Mouse (Mus musculus) bone marrow, adult 2 months (tissue): ENCODE data around the gene Bmi1. TPM values are rescaled to one million over a fixed set of nuclear protein-coding genes. Genes with fewer than 3 reads are reported as not detected.

Experiments used
- H3K27ac ChIP-seq: fragments of 200-500 bp; 2 replicates; pipeline ENCODE4 v1.5.1; 2012; ENCODE audit warnings: low read depth, mild to moderate bottlenecking, control low read depth, inconsistent platforms, low read length; ENCODE audit not compliant: control insufficient read depth, poor library complexity, insufficient read depth
- H3K4me1 ChIP-seq: fragments of 200-500 bp; 2 replicates; pipeline ENCODE4 v1.6.1; 2011; ENCODE audit warnings: low read length; ENCODE audit not compliant: control insufficient read depth, insufficient read depth
- H3K4me3 ChIP-seq: fragments of 200-500 bp; replicated peaks from 2 replicates; pipeline ENCODE3; 2011; ENCODE audit warnings: mild to moderate bottlenecking, low read depth, low read length, control low read depth; ENCODE audit not compliant: control insufficient read depth
- CTCF ChIP-seq: fragments of 200-500 bp; IDR thresholded peaks from 2 replicates; pipeline ENCODE4 v1.5.1; 2011; ENCODE audit warnings: low read length, control low read depth; ENCODE audit not compliant: control insufficient read depth, insufficient read depth
- POLR2A ChIP-seq: fragments of 200-500 bp; IDR thresholded peaks from 2 replicates; pipeline ENCODE4 v1.6.1; 2011; ENCODE audit warnings: low read depth, mild to moderate bottlenecking, control low read depth, low read length, borderline replicate concordance; ENCODE audit not compliant: control insufficient read depth
- WGBS: fragments of 180-500 bp; shearing (Covaris S2); methylation state at CpG from one replicate; pipeline ENCODE4 v1.1.7; 2018; 5-methylcytosine and 5-hydroxymethylcytosine counted together
- polyA plus RNA-seq: library from polyadenylated mRNA; stranded (reverse); fragments of >200 nt; gene quantifications from 2 replicates; pipeline ENCODE4 v1.2.4, GENCODE M21; 2011; ENCODE audit warnings: low replicate concordance; ENCODE audit not compliant: missing spikeins, insufficient read depth, insufficient read length

Bmi1 gene
- polyA plus RNA-seq, 1 experiment = 9.8 TPM

DNA sequence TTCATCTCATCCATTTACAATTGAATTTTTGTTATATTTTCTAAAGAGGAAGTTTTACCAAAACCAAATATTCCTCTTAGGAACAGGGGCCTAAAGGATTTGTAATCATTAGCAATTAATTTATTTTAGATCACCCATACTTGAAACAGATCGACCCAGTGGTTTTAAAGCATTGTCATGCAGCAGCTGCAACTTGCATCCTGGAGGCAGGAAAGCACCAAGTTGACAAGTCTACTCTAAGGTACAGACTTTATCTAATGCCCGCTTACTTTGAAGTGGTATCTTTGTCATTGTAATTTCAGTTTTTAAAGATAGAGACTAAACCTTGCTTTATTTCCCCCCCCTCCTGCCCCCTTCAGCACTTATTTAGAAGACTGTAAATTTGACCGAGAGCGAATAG lies 3.1 kb upstream of the Bmi1 start:
- 68% methylated on average over 4 of the region's 4 CpGs for WGBS
- Histone ChIP-seq H3K4me1 (no peaks in the 10 kb centered on the region; the same call in 1 of the 2 replicates), H3K4me3 (no peak overlapping the region), H3K27ac (no peak overlapping the region)
- TF ChIP-seq CTCF (no peak), POLR2A (no peak)

DNA sequence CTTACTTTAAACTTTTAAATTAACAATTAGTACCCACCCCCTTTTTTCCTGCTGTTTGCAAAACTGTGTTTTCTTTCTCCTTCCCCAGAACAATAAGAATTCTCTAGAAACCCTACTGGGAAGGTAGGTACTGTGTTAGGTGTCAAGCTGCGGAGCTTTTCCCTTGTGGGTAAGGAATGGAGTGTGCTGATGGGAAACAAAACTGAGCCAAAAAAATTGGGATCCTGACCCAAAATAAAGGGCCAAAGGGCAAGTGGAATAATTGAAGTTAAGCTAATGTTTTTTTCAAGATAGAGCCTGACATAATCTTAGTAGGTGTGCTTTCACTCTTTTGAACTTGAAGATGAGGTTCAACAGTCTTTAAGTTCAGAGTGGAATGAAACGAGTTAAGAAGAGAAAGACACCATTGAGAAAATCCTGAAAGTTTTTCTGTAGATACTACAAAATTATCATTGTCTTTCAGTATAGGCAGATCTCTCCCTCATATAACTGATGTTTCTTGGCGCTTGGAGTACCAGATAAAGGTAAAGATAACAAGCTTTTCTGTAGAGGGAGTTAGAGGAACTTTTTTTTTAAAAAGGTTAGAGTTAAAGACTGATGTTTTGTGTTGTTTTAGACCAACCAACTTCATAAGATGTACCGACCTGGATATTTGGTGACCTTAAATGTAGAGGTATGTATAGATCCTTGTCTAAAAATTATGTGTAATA lies 2.5 kb upstream of the Bmi1 start:
- TF ChIP-seq CTCF (no peak), POLR2A (no peak)
- 73% methylated on average over 4 of the region's 4 CpGs for WGBS
- Histone ChIP-seq H3K27ac (no peak overlapping the region), H3K4me3 (no peak overlapping the region), H3K4me1 (no peaks in the 10 kb centered on the region; the same call in 1 of the 2 replicates)

DNA sequence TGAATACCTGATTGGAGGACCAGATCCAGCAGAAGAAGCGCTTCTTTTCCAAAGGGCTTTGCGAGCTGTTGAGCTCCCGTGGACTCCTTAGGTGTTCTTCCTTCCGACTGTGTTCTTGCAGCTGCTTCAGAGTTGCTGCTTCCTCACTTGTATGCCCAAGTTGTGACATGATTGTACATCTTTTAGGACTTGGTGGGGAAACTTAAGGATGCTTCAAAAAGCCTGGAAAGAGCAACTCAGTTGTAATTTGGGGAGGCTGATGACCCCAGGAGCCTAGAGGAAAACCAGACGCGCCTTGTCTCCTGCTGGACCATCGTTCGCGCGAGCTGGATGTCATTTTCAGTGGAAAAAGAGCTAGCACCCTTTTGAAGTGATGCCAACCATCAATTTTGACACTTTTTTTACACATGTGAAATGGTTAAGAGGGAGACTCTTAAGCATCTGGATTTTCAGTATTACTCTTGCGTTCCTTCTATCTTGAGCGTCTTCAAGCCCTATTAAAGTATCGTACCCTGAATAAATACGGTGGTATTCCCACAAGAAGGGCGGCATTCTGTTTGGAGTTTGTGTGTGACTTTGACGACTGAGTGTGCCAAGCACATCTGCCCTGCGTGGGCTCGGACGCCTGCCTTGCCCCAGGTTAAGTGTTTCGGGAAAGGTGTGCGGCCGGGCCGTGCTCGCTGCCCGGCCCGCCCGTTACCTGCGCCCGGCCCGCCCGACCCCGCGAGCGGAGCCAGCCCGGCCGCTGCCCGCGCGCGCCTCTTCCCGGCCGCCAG lies 949 bp upstream of the Bmi1 start:
- WGBS = 26% methylated on average over 42 of the region's 42 CpGs
- H3K4me3 ChIP-seq = peak overlapping the region; percentile 56
- H3K27ac ChIP-seq = peak overlapping the region; percentile 51; the same call in 1 of the 2 replicates
- H3K4me1 ChIP-seq = no peaks in the 10 kb centered on the region; the same call in 1 of the 2 replicates
- TF ChIP-seq POLR2A = no peak
- TF ChIP-seq CTCF = no peak

DNA sequence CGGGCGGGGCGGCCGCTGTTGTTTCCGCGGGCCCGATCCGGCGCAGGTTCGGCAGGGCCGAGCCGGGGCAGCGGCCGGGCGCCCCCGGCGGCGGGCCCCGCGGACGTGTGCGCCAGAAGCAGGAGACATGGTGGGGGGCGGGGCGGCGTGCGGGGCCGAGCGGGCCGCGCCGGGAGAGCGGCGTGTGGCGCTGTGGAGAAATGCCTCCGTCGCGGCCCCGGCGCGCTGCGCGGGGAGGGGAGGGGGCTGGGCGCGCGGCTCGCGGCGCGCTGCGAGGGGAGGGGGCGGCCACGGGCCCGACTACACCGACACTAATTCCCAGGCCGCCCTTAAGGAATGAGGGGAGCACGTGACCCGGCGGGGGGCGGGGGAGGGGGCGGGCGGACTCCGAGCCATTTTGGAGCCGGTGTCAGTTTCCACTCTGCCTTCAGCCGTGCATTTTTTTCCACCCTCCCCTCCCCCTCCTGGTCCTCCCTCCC lies 322 bp upstream of the Bmi1 start:
- WGBS = 2% methylated on average over 42 of the region's 64 CpGs
- Histone ChIP-seq H3K4me3 (peak overlapping the region; percentile 72), H3K27ac (peak overlapping the region; percentile 51; the same call in 1 of the 2 replicates), H3K4me1 (no peaks in the 10 kb centered on the region; the same call in 1 of the 2 replicates)
- TF ChIP-seq CTCF = no peak
- TF ChIP-seq POLR2A = no peak

DNA sequence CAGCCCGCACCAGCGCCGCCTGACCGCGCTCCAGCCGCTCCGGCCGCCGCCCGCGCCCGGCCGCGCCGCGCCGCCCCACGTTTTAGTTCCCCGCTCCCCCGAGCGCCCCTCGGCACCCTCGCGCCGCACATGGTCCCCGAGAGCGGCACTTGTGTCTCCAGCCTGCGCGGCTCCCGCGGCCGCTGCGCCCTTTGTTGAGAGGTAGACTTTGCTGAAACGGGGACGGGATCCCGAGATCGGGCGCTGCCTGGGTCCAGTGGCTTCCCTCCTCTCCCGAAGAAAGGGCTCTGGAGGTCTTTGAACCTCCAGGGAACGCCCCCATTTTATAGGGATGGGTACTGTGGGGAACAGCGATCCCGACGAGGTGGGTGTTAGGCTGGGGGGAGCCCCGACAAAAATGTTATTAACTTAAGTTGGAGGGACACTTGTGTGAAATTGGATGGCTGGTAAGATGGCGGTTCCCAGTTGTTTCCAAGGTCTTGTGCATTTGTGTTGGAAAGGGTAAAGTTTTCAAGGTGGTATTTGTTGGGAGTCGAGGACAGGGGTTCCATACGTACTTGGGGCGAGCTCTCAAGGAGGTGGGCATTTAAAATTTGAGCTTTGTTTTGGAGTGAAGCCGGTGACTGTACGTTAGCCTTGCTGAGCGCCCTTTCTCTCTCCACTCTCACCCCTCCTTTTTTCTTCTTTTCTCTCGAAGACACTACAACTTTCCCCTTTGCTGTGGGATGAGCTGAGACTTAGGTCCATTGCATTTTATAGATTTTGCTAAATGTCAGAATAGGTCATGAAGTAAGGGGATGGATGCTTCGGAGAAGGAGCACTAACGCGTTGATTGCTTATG lies 1.0 kb downstream of the Bmi1 start:
- 8% methylated on average over 55 of the region's 55 CpGs for WGBS
- H3K27ac ChIP-seq = no peak overlapping the region; the same call in 1 of the 2 replicates
- peak overlapping the region; percentile 10 for H3K4me3 ChIP-seq
- no peaks in the 10 kb centered on the region; the same call in 1 of the 2 replicates for H3K4me1 ChIP-seq
- no peak for TF ChIP-seq CTCF
- TF ChIP-seq POLR2A = no peak

DNA sequence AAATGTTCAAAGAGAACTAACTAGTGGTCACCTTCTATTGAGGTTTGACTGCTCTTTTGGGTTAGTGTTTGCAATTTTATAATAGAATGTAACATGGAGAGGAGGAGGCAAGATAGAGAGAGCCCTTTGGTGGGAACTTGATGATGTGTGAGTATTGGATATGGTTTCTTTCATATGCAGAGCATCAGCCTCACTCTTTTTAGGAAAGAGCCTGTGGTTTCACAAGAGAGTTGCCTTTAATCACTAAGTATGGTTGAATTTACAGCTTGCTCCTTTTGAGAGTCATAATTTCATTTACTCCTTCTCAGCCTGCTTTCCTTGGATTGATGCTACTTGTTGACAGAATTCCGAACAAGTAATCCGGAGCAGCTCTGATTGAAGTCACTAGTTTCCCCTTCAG lies 2.9 kb downstream of the Bmi1 start:
- Histone ChIP-seq H3K4me1 (no peaks in the 10 kb centered on the region; the same call in 1 of the 2 replicates), H3K4me3 (no peak overlapping the region), H3K27ac (no peak overlapping the region)
- 83% methylated on average over 2 of the region's 2 CpGs for WGBS
- TF ChIP-seq POLR2A = no peak
- no peak for TF ChIP-seq CTCF

DNA sequence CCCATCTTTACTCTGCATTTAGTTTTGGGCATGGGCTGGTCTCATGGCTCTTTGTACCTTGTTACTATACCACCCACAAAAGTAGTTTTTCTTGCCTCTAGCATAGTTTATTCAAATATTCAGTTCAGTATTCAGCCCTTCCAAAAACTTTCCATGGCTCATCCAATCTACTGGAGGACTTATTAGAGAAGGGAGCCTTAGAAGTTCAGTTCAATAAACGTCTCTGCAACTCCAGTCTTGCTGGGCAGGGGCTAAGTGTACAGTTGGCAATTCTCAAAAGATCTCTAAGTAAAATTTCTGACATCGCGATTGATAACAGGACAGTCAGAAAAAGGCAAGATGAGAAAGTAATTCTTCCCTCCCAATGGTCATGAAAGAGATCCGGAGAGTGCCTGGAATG lies 3.7 kb downstream of the Bmi1 start:
- WGBS = 3% methylated on average over 4 of the region's 4 CpGs
- TF ChIP-seq CTCF = no peak
- TF ChIP-seq POLR2A = no peak
- Histone ChIP-seq H3K4me3 (peak overlapping the region; percentile 28), H3K27ac (no peak overlapping the region), H3K4me1 (no peaks in the 10 kb centered on the region; the same call in 1 of the 2 replicates)
